Mouse (Mus musculus) layer of hippocampus, postnatal 25 days (tissue): ENCODE results near the gene Myo7a. TPM values are rescaled to one million over a fixed set of nuclear protein-coding genes. Genes with fewer than 3 reads are reported as not detected.

Experiments
- DNase-seq, 2 experiments: peaks; one replicate each; pipeline ENCODE4 v3.0.0; 2022; ENCODE audit warnings: mixed read lengths in 2 of 2, low spot score in 1 of 2; ENCODE audit errors: extremely low spot score in 1 of 2
- total RNA-seq, 2 experiments: library from RNA; stranded (reverse); gene quantifications; 2 replicates each; pipeline ENCODE4 v1.2.3; 2021

Gene Myo7a
- total RNA-seq, 2 experiments from 2014 or later: 8.6 to 12.1 TPM

DNA sequence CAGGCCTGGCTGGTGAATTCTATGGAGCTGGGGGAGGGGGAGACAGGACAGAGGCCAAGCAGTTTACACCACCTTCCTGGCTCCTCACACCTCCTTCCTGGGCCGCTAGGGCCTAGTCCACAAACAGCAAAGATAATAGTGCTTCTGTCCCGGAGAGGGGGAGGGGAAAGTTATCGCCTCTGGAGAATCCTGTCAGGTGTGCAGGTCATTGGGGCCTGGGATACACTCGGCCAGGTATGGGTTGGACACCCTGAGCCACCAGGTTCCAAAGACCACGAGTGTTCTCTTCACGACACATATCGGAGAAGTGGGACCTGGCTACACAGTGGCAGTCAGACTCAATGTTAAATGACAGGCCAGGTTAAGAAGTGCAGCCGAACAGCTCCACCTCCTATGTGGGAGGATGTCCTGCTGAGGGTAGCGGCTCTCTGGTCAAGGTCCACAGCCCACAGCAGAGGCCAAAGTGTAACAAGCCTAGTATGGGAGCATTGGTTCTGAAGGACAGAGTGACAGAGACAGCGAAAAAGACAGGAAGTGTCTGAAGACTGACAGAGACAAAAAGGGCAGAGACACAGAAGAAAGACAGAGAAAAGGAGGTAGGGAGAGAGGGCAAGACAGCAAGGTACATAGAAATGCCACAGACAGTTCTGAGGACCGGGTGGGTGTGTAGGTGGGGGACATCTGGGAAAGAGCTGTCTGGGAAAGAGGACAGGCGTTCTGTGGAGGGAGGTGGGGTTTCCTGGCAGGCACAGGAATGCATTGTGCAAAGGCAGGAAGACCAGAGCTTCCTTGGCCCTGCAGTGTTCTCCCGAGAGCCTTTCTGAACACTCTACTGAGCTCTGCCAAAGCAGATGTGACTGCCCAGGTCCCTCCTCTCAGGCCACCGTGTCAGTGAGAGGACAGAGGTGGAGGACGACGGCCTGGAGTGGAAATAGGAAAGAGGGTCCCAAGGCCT is 14.6 kb downstream of the Myo7a start:
- no peak for DNase-seq

DNA sequence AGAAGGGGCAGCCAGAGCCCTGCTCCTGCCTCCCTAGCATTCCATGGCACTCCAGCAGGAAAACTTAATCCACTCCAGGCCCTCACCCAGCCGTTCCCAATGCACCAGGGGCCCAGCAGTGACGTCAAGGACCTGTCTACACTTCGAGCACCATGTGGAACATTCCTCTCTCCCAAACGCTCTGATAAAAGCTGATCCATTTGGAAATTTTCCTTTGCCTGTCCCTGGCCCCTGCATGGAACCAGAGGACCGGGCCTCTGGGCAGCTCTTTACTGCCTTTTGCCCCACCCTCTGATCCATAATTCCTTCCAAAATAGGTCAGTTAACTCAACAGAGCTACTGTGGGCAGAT is 15.4 kb downstream of the Myo7a start:
- DNase-seq: no peak

DNA sequence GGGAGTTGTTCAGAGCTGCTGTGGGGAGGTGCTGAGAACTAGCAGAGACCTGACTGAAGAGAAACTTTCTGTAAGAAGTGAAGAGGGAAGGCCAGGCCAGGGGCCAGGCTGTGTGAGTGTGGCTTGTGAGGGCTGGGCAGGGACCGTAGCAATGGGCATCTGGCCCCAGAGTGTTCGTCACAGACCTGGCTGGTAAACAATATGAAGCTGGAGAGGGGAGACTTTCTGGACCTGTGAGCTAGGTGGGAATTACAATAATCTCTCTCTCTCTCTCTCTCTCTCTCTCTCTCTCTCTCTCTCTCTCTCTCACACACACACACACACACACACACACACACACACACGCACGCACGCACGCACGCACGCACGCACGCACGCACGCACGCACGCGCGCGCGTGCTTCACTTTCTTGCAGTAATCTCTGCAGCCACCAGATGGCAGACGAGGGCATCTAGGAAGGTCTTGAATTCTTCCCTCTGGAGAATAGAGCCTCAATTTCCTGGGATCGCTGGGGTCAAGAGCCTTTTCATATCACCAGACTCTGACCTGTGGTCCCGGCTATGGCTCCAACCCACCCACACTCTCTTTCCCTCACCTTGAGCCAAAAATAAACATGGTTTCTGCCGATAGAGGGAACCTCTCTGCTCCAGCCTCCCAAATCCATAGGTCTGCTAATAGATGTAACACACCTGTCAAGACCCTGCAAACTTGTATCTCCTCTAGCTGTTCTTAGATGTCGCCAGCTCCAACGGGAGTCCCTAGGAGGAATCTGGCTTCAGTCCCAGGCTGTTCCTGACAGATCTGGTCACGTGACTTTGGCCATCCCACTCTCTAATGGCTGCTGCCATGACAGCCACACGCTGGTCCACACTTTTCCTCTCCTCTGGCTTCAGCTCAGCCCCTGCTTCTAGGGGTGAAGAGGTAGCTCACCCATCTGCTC is 16.1 kb downstream of the Myo7a start:
- peak; percentile 85 to 97 for DNase-seq

DNA sequence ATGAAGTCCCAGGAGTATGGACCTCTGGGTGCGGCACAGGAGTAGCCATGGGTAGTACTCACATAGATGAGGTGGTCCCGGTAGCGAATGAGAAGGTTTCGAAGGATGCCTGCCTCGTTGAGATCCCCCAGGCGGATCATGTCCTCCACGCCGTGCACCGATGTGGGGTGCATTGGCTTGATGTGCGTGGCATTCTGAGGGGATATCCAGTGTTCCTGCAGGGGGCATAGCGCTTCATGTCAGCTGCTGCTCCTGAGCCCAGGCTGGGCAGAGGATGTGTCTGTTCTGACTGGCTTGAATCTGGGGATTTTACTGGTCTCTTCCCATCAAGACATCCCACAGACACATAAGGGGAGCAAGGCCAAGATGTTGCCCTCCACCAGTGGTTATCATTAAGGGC is 16.8 kb downstream of the Myo7a start:
- no peak for DNase-seq

DNA sequence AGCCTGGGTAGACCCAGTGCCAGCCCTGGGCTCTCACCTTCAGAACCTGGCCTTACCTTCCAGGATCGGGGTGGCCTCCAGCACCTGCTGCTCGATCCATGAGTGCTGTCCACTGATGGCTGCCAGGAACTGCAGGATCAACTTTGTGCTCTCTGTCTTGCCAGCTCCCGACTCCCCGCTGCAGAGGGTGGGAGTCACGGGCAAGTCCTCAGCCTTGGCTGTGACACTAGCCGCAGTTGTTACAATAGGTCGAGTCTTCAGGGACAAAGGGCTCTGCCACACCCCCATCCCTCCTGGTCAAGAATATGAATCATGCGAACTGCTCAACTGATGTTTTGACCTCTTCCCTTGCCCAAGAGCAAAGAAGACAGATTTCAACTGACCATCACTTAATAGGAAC is 21.8 kb downstream of the Myo7a start:
- no peak for DNase-seq

DNA sequence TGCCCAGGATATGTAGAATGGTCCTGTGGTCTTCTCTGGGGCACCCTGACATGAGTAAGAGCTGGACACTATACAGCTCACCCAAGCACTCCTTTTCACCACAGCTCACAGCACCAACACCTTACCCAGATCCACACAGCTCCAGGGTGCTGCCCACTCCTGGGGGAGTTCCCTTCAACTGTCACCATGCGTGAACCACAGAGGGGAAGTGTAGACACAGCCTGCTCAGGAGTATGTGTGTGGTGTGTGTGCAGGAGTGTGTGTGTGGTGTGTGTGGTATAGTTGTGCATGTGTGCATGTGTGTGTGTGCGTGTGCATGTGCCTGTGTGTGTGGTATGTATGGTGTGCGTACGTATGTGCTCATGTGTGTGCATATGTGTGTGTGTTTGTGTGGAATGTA is 23.5 kb downstream of the Myo7a start:
- no peak for DNase-seq

DNA sequence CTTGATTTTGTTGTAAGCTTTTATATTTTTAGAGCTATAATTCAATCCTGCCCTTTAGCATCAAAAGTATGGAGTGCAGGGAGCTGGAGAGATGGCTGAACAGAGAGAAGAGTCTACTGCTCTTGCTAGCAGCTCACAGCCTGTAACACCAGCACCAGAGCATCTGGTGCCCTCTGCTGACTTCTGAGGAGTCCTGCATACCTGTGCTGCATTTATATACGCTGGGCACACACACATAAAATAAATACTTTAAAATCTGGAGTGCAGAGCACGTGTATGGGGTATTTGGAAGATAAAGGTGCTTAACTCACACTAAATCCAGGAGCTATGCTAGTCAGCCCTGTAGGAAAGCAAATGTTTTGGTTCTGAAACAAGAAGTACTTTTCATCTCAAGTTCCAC is 33.0 kb downstream of the Myo7a start:
- no peak for DNase-seq

DNA sequence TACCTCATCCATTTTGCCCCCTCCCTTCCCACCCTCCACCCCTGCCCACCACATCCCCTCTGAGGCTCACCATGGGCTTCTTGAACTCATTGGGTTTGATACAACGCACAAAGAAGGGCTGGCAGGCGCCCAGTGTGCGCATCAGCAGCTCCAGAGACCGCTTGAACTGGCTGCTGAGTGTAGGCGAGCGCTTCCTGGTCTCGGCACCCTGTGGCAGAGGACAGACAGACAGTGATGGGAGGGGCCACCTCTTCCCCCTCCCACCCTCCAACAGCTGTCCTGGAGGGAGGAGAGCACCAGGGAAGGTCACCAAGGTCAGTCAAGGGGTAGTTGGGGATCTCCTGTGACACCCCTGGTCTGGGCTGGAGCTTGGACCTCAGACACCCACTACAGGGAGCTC is 34.0 kb downstream of the Myo7a start:
- no peak for DNase-seq

DNA sequence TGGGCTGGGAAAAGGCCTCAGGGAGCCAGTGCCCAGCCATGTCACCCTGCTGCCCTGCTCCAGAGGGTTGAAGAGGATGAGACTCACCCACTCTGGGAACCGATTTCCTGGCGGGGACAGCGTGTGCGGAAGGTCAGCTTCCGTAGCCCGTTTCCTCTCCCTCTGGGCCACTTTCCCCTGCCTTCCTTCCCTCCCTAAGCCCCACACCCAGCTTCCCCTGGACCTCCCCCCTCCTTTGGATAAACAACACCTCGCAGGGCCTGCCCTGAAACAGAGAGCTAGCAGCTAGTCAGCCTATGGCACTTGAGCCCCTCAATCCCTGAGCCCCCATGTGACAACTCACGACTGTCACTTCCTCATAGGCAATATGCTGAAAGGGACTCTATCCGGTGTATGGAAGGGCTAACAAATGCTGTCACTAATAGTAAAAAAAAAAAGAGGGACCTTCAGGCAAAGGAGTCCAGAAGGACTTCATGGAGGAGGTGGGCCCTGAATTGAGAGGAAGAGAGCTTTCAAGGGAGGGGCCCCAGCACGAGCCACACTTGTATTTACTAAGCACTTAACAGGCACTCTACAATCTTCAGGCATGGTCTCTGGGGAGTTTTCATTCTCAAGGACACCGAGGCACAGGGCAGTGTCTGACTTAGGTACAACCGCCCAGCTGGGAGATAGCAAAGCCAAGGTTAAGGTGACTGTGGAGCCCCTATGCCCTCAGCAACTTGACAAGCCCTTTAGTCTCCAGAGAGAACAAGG is 34.6 kb downstream of the Myo7a start:
- DNase-seq: no peak

DNA sequence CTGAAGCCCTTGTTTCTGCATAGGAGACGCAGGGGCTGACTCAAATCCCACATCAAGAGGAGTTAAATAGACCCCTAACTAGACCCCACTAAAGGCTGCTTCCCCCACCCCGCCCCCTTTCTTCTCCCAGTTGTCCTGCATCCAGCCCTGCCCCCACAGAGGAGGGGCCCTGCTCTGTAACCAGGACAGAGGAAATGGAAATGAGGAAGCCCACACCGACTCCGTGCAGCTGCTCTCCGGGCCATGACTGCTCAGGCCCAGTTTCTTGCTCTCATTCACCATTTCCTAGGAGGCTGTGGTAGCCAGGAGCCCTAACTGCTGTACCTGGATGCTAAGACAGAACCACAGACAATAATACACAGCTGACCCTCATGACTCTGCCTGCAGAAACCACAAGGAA is 36.9 kb downstream of the Myo7a start:
- no peak for DNase-seq

DNA sequence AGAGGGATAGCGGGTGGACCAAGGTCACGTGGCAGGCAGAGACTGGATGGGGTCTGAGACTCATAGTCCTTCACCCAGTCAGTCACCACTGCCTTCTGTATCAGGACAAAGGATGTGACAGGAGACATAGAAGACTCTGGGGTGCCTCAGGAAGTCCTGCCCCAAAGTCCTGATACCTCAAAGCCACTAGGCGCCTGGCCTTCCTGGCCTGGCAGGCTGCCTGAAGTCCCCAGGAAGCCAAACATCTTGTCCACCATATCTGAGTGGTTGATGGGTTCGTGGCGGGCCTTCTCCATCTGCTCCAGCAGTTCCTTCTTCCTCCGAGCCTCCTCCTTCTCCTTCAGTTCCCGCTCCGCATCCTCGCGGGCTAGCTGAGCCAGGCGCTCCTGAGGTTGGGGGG is 41.9 kb downstream of the Myo7a start:
- DNase-seq: no peak

DNA sequence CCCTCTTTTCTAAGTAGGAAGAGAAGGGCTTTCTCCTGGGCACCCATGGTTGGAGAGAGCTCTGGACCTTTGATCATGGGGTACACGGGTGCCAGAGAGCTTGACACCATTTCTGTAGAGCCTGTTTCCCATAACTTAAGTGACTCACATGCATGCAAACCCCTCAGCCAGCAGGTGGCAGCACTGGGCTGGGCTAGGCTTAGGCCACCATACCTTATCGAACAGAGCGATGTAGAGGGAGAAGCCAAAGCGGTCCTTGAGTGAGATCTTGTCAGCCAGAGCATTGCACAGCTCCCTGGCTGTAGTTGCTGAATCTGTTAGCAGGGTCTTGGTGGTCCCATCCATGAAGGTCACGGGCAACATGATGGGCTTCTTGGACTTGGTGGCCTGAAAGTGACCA is 47.7 kb downstream of the Myo7a start:
- DNase-seq: peak; percentile 67 to 91

DNA sequence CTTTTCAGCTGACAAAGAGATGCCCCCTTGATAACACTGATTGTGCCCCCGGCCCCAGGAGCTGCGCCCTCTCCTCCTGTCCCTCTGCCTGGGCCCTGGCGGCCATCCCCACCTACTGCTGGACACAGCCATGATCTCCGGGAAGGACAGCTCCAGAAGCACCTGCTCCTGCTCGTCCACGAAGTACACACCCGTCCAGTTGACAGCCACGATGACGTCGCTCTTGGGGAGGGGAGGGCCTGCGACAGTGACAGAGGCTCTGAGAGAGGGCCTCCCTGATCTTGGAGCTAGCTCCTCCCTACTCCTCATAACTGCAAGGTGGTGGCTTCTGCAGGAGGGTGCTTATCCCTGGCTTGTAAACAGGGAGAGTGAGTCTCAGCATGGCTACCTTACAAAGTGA is 53.1 kb downstream of the Myo7a start:
- DNase-seq: no peak

DNA sequence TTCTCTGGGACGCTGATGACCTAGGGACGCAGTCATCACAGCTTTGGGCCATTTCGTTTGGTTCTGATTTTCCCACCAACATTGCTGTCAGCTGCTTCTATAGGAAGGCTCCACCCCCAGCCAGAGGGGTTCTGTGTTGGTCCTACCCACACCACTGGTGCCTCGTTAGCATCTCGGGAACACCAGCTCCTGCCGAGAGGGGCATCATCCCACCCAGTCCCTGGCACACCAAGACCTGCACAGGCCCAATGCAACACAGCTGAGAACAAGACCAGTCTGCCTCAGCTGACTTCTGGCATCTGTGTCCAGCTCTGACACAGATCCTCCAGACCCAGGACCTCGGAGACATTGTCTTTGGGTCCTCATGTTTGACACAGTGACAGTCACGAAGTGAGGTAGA is 64.4 kb downstream of the Myo7a start:
- no peak for DNase-seq

DNA sequence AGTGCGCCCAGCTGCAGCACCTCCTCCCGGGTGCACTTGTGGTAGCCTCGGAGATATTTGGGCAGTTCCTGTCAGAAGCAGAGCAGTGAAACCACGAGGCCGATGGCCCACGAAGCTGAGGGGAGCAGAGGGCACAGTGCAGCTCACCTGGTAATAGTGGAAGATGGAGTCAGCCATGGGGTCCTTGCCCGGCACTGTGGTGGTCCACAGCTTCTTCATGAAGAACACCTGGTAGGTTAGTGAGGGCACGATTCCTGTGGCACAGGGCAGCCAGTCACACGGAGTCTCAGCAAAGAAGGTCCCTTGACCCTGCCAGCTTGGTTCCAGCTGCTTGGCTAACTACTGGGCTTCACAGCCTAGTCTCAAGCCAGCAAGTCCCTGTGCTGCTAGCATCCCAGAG is 64.9 kb downstream of the Myo7a start:
- no peak for DNase-seq

DNA sequence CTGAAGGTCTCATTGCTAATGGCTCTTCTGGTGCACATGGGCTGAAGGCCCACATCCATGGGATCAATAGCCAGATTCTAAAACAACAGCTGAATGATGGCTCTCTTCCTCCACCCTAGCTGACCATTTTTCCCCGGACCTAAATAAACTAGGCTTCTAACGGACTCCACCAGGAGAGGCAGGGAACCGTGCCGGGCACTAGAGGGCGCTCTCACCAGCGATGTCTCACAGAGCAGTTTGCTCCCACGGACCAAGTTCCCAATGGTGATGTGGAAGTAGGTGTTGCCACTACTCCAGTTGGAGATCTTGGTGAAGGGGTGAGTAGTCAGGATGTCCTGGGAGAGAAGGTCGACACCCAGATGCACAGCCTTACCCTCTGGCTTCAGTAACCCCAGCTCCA is 67.3 kb downstream of the Myo7a start:
- peak; percentile 21 to 52 for DNase-seq

DNA sequence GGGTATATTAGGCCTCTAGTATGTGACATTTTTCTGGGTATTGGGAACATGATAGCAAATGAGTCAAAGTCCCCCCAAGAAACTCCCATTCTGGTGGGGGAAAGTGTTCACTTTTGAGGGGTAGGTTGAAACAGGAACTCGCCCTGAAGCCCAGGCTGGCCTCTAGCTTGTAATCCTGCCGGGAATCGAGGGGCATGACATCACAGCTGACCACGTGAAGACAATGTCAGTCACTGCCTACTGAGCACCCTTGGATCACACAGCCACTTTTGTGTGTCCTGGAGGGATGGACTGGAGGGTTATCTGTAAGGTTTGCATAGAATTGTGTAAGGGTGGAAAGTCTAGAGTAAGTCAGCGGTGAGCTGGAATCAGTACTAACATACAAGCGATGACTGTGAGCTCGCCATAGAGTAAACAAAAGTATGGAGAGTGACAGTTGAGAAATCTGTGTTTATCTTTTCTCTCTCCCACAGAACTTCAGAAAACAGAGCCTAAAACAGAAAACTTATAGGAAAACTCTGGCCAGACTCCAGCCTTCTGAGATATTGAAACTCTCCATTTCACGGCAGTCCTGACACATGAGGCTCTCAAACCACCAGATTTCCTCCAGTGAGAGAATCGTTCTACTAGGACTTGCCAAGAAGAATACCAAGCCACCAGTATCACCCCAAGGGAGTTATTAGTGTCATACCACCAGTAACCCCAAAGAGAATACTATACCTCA is 71.1 kb downstream of the Myo7a start:
- DNase-seq: no peak

DNA sequence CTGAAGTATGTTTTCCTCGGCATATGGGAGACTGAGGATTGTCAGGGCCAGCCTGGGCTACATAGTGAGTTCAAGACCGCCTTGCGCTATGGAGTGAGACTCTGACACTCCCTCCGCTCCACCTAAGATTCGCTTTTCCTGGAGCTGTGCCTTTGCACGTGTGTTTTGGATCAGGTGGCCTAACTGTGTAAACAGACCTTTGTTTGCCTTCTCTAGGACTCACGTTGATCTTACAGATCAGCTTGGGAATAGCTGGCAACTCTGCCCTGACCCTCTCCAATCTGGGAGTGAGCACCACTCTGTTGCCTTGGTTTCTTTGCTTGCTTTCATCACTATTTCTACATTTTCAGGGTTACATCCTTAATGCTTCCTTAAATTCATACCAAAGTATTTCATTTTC is 116.7 kb downstream of the Myo7a start:
- no peak for DNase-seq
